ENCODE assay signal across 10 mouse cellular contexts in the genomic region with DNA sequence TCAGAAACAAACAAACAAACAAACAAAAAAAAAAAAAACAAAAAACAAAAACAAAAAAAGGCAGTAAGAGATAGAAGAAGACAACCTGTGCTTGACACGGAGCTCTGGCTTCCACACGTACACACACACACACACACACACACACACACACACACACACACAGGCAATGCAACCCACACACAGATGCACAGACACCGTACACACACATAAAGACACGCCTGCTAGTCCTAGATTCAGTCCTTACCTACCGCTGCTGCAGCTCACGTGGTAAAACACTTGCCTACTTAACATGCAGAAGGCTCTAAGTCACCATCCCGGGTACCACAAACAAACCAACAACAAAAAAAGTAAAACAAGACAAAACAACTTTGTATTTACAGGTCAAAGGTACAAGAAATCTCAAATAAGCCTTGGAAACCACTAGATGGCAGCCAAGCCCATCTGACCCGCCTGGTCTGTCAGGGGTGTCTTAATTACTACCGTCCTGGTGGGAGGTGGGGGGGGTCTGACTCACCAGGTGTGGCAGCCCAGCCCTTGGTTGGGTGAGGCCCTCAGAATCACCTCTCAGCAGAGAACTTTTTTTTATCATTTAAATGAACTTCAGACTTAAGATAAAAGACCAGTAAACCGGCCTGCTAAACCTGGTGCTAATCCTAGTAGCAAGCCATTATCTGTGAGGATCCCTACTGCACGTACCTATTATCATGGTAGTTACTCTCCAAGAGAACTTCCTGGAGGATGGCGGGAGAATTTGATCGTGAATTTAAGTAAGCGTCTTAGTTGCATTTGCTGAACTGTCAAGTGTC. TPM values are rescaled to one million over a fixed set of nuclear protein-coding genes. Genes with fewer than 3 reads are reported as not detected.
A peak's percentile ranks its signal among the peaks of the same experiment; 100 is the strongest.
DNase-seq lines count a peak whose midpoint lies in the region; ATAC-seq and TF ChIP-seq lines count a peak whose summit lies in the region.
"Had no signal": no experiment of that assay in that cellular context is flagged by ENCODE, and none has a peak within 500 bp of the region (broad histone marks: within the 10 kb centered on the region; RNA-seq: fewer than 3 reads in every experiment).

No protein-coding gene starts in this region.

- no peaks in the 10 kb centered on the region for H3K9me3 ChIP-seq in MEL (replicated peaks; ENCODE audit: insufficient read depth, low read length)
- no peaks in the 10 kb centered on the region for H3K9me3 ChIP-seq in liver, embryonic 14.5 days (ENCODE audit: control insufficient read depth, low read length)
- H3K9me3 ChIP-seq: lung, embryonic 15.5 days had no signal

- H3K9ac ChIP-seq in MEL (ENCODE audit: control insufficient read depth, low read depth, low read length, poor library complexity, severe bottlenecking), result no peak overlapping the region
- H3K9ac ChIP-seq in liver, embryonic 14.5 days (replicated peaks), result no peak overlapping the region
- H3K9ac ChIP-seq: lung, embryonic 15.5 days had no signal

- TF ChIP-seq POLR2A in MEL (IDR thresholded peaks at IDR 0.05; ENCODE audit: control insufficient read depth in 1 of 2, insufficient read depth in 1 of 2, low read depth in 1 of 2, low read length in 2 of 2, poor library complexity in 1 of 2), result no peak

- no peaks in the 10 kb centered on the region for H3K27me3 ChIP-seq in MEL (ENCODE audit: control insufficient read depth in 1 of 2, insufficient read depth in 2 of 2, low read length in 2 of 2)
- no peaks in the 10 kb centered on the region for H3K27me3 ChIP-seq in liver, embryonic 14.5 days (ENCODE audit: control insufficient read depth, insufficient read depth, low read length)

- intact Hi-C loops in left cerebral cortex, adult 2 months (cut with DNase I), result loop anchor here (2.0 kb wide), 1 partner anchor 751 kb away; no protein-coding TSS in a partner anchor

- H3K4me3 ChIP-seq in left cerebral cortex, adult 2 months, result no peak overlapping the region
- no peak overlapping the region for H3K4me3 ChIP-seq in MEL (ENCODE audit: control insufficient read depth in 1 of 2, insufficient read depth in 1 of 2, low read depth in 2 of 2, low read length in 2 of 2)
- H3K4me3 ChIP-seq in liver, embryonic 14.5 days (ENCODE audit: insufficient read depth in 1 of 2, low read depth in 2 of 2, low read length in 2 of 2), result no peak overlapping the region
- H3K4me3 ChIP-seq: erythroblast, embryonic 14.5 days; lung, embryonic 15.5 days had no signal

- WGBS in liver, embryonic 14.5 days (ENCODE audit: insufficient replicate concordance), result 22% methylated on average over 14 of the region's 14 CpGs

- H3K79me2 ChIP-seq in MEL (ENCODE audit: control insufficient read depth, insufficient read depth, low read length, poor library complexity), result no peaks in the 10 kb centered on the region

- no peak overlapping the region for H3K27ac ChIP-seq in left cerebral cortex, adult 2 months
- H3K27ac ChIP-seq in MEL (ENCODE audit: control insufficient read depth, low read depth, low read length), result no peak overlapping the region
- no peak overlapping the region for H3K27ac ChIP-seq in liver, embryonic 14.5 days
- H3K27ac ChIP-seq: lung, embryonic 15.5 days had no signal

- peak; percentile 62 for TF ChIP-seq CTCF in left cerebral cortex, adult 2 months (IDR thresholded peaks at IDR 0.05)
- peak; percentile 40 to 74 (median 68) for TF ChIP-seq CTCF in MEL (IDR thresholded peaks at IDR 0.05 in 2 of 3, conservative IDR thresholded peaks at IDR 0.05 in 1 of 3; ENCODE audit: control insufficient read depth in 1 of 3, insufficient read depth in 1 of 3, low read depth in 2 of 3, low read length in 3 of 3, poor library complexity in 1 of 3, severe bottlenecking in 1 of 3)
- peak; percentile 39 for TF ChIP-seq CTCF in liver, embryonic 14.5 days (IDR thresholded peaks at IDR 0.05; ENCODE audit: low read depth)

- no peak overlapping the region for H3K4me2 ChIP-seq in liver, embryonic 14.5 days (ENCODE audit: low read depth)
- H3K4me2 ChIP-seq: lung, embryonic 15.5 days had no signal

- peak; percentile 75 for TF ChIP-seq RAD21 in MEL (IDR thresholded peaks at IDR 0.05; ENCODE audit: low read depth, low read length)

- no peak for DNase-seq in left cerebral cortex, adult 2 months (ENCODE audit: extremely low spot score in 1 of 2, low spot score in 2 of 2)
- no peak for DNase-seq in left cerebral cortex, adult 11 months (ENCODE audit: low spot score)
- DNase-seq in MEL (ENCODE audit: low read depth, low spot score), result peak; percentile 54
- DNase-seq in embryo, embryonic 10.5 days (ENCODE audit: low spot score), result peak; percentile 51
- no peak for DNase-seq in liver, embryonic 14.5 days (ENCODE audit: low read depth in 3 of 3, low spot score in 3 of 3)
- peak; percentile 65 for DNase-seq in thymus, postnatal 4 days
- no peak for DNase-seq in frontal cortex, postnatal 10 days (ENCODE audit: low spot score in 2 of 2)

- no peak for ATAC-seq in liver, embryonic 14.5 days (ENCODE audit: insufficient read depth)
- ATAC-seq in cerebellum, adult (ENCODE audit: insufficient number of reproducible peaks, low FRiP score, low TSS enrichment), result no peak

- peaks cover 0 to 2% of the 10 kb centered on the region in 2 experiments; a peak in 1 of 4 replicates for H3K36me3 ChIP-seq in MEL (ENCODE audit: control insufficient read depth in 1 of 2, insufficient read depth in 2 of 2, low read length in 2 of 2)
- H3K36me3 ChIP-seq in liver, embryonic 14.5 days (replicated peaks; ENCODE audit: control insufficient read depth, insufficient read depth, low read depth), result no peaks in the 10 kb centered on the region
- H3K36me3 ChIP-seq: lung, embryonic 15.5 days had no signal

- TF ChIP-seq EP300 in MEL (IDR thresholded peaks at IDR 0.05; ENCODE audit: low read depth in 1 of 2, low read length in 2 of 2), result no peak
- TF ChIP-seq EP300 in liver, embryonic 14.5 days (IDR thresholded peaks at IDR 0.05; ENCODE audit: low read depth), result no peak

- no peaks in the 10 kb centered on the region; a peak in 1 of 4 replicates for H3K4me1 ChIP-seq in MEL (ENCODE audit: control insufficient read depth in 1 of 2, insufficient read depth in 2 of 2, low read length in 2 of 2)
- no peaks in the 10 kb centered on the region for H3K4me1 ChIP-seq in liver, embryonic 14.5 days (replicated peaks; ENCODE audit: control insufficient read depth in 2 of 2, insufficient read depth in 2 of 2, low read length in 1 of 2)

TF ChIP-seq in MEL, 35 proteins besides CTCF, POLR2A, EP300 and RAD21:
- TF ChIP-seq ETS1 (IDR thresholded peaks at IDR 0.05; ENCODE audit: low read depth, low read length) (no peak), ZC3H11A (IDR thresholded peaks at IDR 0.05; ENCODE audit: low read depth, low read length) (peak; percentile 45), SMC3 (IDR thresholded peaks at IDR 0.05; ENCODE audit: low read depth, low read length) (peak; percentile 51), UBTF (IDR thresholded peaks at IDR 0.05; ENCODE audit: borderline replicate concordance, insufficient read depth, low read depth, low read length) (no peak)

RNA-seq across cellular contexts. Expression of a gene that starts 14.3 kb away (rescaled TPM):
- total RNA-seq in left cerebral cortex, adult 2 months (2021), result 10 to 100 TPM; 10.3 to 13.8 TPM
- total RNA-seq in MEL (2012; rRNA removed), result 0.31 and 0.42 TPM in 2 replicates
- 1 to 10 TPM in 1 of 2 experiments, not detected in 1; 2.5 TPM for polyA plus RNA-seq in MEL (2012; ENCODE audit: insufficient read depth in 1 of 2, insufficient read length in 2 of 2, low read depth in 1 of 2, low replicate concordance in 2 of 2, missing spikeins in 1 of 2)
- 1.00 and 1.0 TPM in 2 replicates for polyA plus RNA-seq in liver, embryonic 14.5 days (2012; rRNA removed)
- 1.4 and 1.6 TPM in 2 replicates for polyA plus RNA-seq in liver, embryonic 14.5 days (2014; fragmentation: Nextera tagmentation; extraction: Ambion mirVana)

Comparison
In these comparisons a context has a peak if more than half of its experiments do, and no peak if none do; other contexts are left out.
1. DNase-seq: peak in MEL (single experiment), embryo, embryonic 10.5 days (single experiment) and thymus, postnatal 4 days (single experiment); none in left cerebral cortex, adult 2 months (0 of 2), left cerebral cortex, adult 11 months (single experiment), liver, embryonic 14.5 days (0 of 3) and frontal cortex, postnatal 10 days (0 of 2).
2. Peak in every context shown above with its lines, with median percentiles within 50 percentile points of each other: CTCF ChIP-seq.